ENCODE assay signal across 16 mouse cellular contexts in genomic region chr7:94268665-94269320, GRCm38 (mm10).
"Had no signal": no experiment of that assay in that cellular context is flagged by ENCODE, and none has a peak within 500 bp of the region (broad histone marks: within the 10 kb centered on the region; RNA-seq: fewer than 3 reads in every experiment).

No protein-coding gene starts in this region.

- H3K4me1 ChIP-seq: limb, embryonic 12.5 days; liver, embryonic 13.5 days; lung, embryonic 15.5 days; megakaryocyte, embryonic 14.5 days; midbrain, embryonic 12.5 days had no signal

- H3K27ac ChIP-seq: kidney, postnatal 0 days; limb, embryonic 12.5 days; liver, embryonic 13.5 days; lung, embryonic 15.5 days; macrophage; midbrain, embryonic 12.5 days; stomach, postnatal 0 days had no signal

- H3K4me2 ChIP-seq: limb, embryonic 12.5 days; liver, embryonic 13.5 days; lung, embryonic 15.5 days; midbrain, embryonic 12.5 days had no signal

- H3K9ac ChIP-seq: limb, embryonic 12.5 days; liver, embryonic 13.5 days; liver, postnatal 0 days; lung, embryonic 15.5 days; midbrain, embryonic 12.5 days had no signal

- DNase-seq: kidney, adult 9 months; kidney, postnatal 36 days; liver; liver, embryonic 13.5 days; liver, postnatal 0 days; lung, postnatal 14 days; right cerebral cortex, postnatal 14 days; thymus, postnatal 4 days had no signal

- H3K36me3 ChIP-seq: limb, embryonic 12.5 days; liver, embryonic 13.5 days; lung, embryonic 15.5 days; midbrain, embryonic 12.5 days had no signal

- ATAC-seq: liver, postnatal 0 days; midbrain, embryonic 16.5 days had no signal

- H3K4me3 ChIP-seq: limb, embryonic 12.5 days; liver, embryonic 13.5 days; lung, embryonic 15.5 days; megakaryocyte, embryonic 14.5 days; midbrain, embryonic 12.5 days had no signal

- H3K27me3 ChIP-seq: limb, embryonic 12.5 days; liver, embryonic 13.5 days; lung, embryonic 15.5 days; megakaryocyte, embryonic 14.5 days; midbrain, embryonic 12.5 days had no signal

- H3K9me3 ChIP-seq: limb, embryonic 12.5 days; liver, embryonic 13.5 days; lung, embryonic 15.5 days; megakaryocyte, embryonic 14.5 days; midbrain, embryonic 12.5 days had no signal
